Mouse (Mus musculus): Measurements from ENCODE around the gene Larp6.

Gene Larp6

GRCm38 (mm10) chr9:60712771-60713541 is at the start of gene Larp6:
Larp6 (plus strand) TSS chr9:60712989.
- peak; percentile 37 for DNase-seq

GRCm38 (mm10) chr9:60664385-60664784 is 48.4 kb upstream of the Larp6 start:
- no peak for DNase-seq

GRCm38 (mm10) chr9:60664866-60665265 is 47.9 kb upstream of the Larp6 start:
- no peak for DNase-seq

- DNase-seq, result no peak
These were observed 47.3 kb upstream of the Larp6 start for GRCm38 (mm10) chr9:60665535-60665934.

GRCm38 (mm10) chr9:60668886-60669285 is 43.9 kb upstream of the Larp6 start:
- DNase-seq, result no peak

- no peak for DNase-seq
These were observed 40.2 kb upstream of the Larp6 start for GRCm38 (mm10) chr9:60672568-60672967.

- no peak for DNase-seq
These were observed 38.0 kb upstream of the Larp6 start for GRCm38 (mm10) chr9:60674780-60675179.

GRCm38 (mm10) chr9:60676429-60676828 is 36.4 kb upstream of the Larp6 start:
- no peak for DNase-seq

- DNase-seq, result no peak
These were observed 33.9 kb upstream of the Larp6 start for GRCm38 (mm10) chr9:60678913-60679312.

- peak; percentile 53 for DNase-seq
These were observed 31.8 kb upstream of the Larp6 start for GRCm38 (mm10) chr9:60681005-60681404.

GRCm38 (mm10) chr9:60682753-60683152 is 30.0 kb upstream of the Larp6 start:
- no peak for DNase-seq

GRCm38 (mm10) chr9:60687415-60687814 is 25.4 kb upstream of the Larp6 start:
- no peak for DNase-seq

GRCm38 (mm10) chr9:60687891-60688324 is 24.9 kb upstream of the Larp6 start, which contains the start of gene Lrrc49:
Lrrc49 (minus strand) TSS chr9:60688158.
- DNase-seq, result peak; percentile 84

- no peak for DNase-seq
These were observed 20.2 kb upstream of the Larp6 start for GRCm38 (mm10) chr9:60692624-60693023.

GRCm38 (mm10) chr9:60693986-60694385 is 18.8 kb upstream of the Larp6 start:
- DNase-seq, result peak; percentile 68

GRCm38 (mm10) chr9:60696271-60696985 is 16.4 kb upstream of the Larp6 start:
- no peak for DNase-seq

GRCm38 (mm10) chr9:60699581-60700231 is 13.1 kb upstream of the Larp6 start:
- no peak for DNase-seq

- DNase-seq, result no peak
These were observed 5.2 kb upstream of the Larp6 start for GRCm38 (mm10) chr9:60707594-60707993.

GRCm38 (mm10) chr9:60708606-60709005 is 4.2 kb upstream of the Larp6 start:
- no peak for DNase-seq

- no peak for DNase-seq
These were observed 3.1 kb upstream of the Larp6 start for GRCm38 (mm10) chr9:60709721-60710120.

GRCm38 (mm10) chr9:60712011-60712410 is 778 bp upstream of the Larp6 start:
- no peak for DNase-seq

- DNase-seq, result no peak
These were observed 827 bp downstream of the Larp6 start for GRCm38 (mm10) chr9:60713616-60714015.

GRCm38 (mm10) chr9:60714191-60714590 is 1.4 kb downstream of the Larp6 start:
- no peak for DNase-seq

GRCm38 (mm10) chr9:60715271-60715670 is 2.5 kb downstream of the Larp6 start:
- DNase-seq, result no peak

Data from thymus, postnatal 4 days (tissue).